Mouse (Mus musculus) heart, embryonic 13.5 days (tissue): Measurements from ENCODE around the gene Zfp629. TPM values are rescaled to one million over a fixed set of nuclear protein-coding genes. Genes with fewer than 3 reads are reported as not detected.

ENCODE experiments used
- ATAC-seq: fragments of 200-750 bp; cut with Nextera tagmentation; 2 replicates; pipeline ENCODE4 v1.8.0; 2017; ENCODE audit warnings: moderate TSS enrichment; ENCODE audit not compliant: insufficient number of reproducible peaks, low FRiP score, low TSS enrichment; ENCODE audit errors: extremely low read depth
- H3K27ac ChIP-seq: fragments of 300-500 bp; sonication (generic); replicated peaks from 2 replicates; pipeline ENCODE4 v1.5.1; 2015; ENCODE audit warnings: moderate library complexity, mild to moderate bottlenecking, inconsistent platforms
- H3K27me3 ChIP-seq: fragments of 300-500 bp; sonication (generic); replicated peaks from 2 replicates; pipeline ENCODE4 v1.6.1; 2015; ENCODE audit warnings: mild to moderate bottlenecking, inconsistent platforms
- H3K36me3 ChIP-seq: fragments of 300-500 bp; sonication (generic); 2 replicates; pipeline ENCODE4 v1.6.1; 2015; ENCODE audit warnings: mild to moderate bottlenecking, inconsistent platforms
- H3K4me1 ChIP-seq: fragments of 300-500 bp; sonication (generic); 2 replicates; pipeline ENCODE4 v1.6.1; 2015; ENCODE audit warnings: inconsistent platforms
- H3K4me2 ChIP-seq: fragments of 300-500 bp; sonication (generic); 2 replicates; pipeline ENCODE4 v1.6.1; 2015; ENCODE audit warnings: inconsistent platforms, mild to moderate bottlenecking, moderate library complexity
- H3K4me3 ChIP-seq: fragments of 300-500 bp; sonication (generic); 2 replicates; pipeline ENCODE4 v1.5.1; 2015; ENCODE audit warnings: moderate library complexity, mild to moderate bottlenecking, inconsistent platforms
- H3K9ac ChIP-seq: fragments of 300-500 bp; sonication (generic); 2 replicates; pipeline ENCODE4 v1.6.1; 2015; ENCODE audit warnings: inconsistent platforms, mild to moderate bottlenecking, moderate library complexity
- H3K9me3 ChIP-seq: fragments of 300-500 bp; sonication (generic); 2 replicates; pipeline ENCODE4 v1.6.1; 2016; ENCODE audit warnings: inconsistent platforms
- WGBS: fragments of 180-500 bp; shearing (Covaris S2); methylation state at CpG from one replicate; pipeline ENCODE4 v1.1.7; 2015; ENCODE audit warnings: mixed read lengths; 5-methylcytosine and 5-hydroxymethylcytosine counted together
- polyA plus RNA-seq: library from polyadenylated mRNA; unstranded; fragments of >200 nt; fragmentation: Nextera tagmentation; extraction: Ambion mirVana; gene quantifications from 2 replicates; pipeline ENCODE4 v1.2.1, GENCODE M21; 2015

The Zfp629 gene
- polyA plus RNA-seq, 1 experiment from 2014 or later: 9.5 TPM

GRCm38 (mm10) chr7:127564381-127565150, 51.0 kb downstream of the Zfp629 start:
- Histone ChIP-seq H3K4me2 (no peak overlapping the region), H3K27me3 (no peaks in the 10 kb centered on the region), H3K36me3 (peaks cover 82% of the 10 kb centered on the region), H3K9ac (no peak overlapping the region), H3K27ac (peak overlapping the region; percentile 68), H3K4me1 (peaks cover 13% of the 10 kb centered on the region), H3K4me3 (no peak overlapping the region), H3K9me3 (no peaks in the 10 kb centered on the region)
- ATAC-seq: peak; percentile 46; the same call in 1 of the 2 replicates
- WGBS: 64% methylated on average over 6 of the region's 6 CpGs

GRCm38 (mm10) chr7:127561340-127561858, 54.2 kb downstream of the Zfp629 start, which contains the start of gene Tmem265:
TSS of gene Tmem265 (plus strand) at chr7:127561390.
- 92% methylated on average over 5 of the region's 5 CpGs for WGBS
- no peak for ATAC-seq

GRCm38 (mm10) chr7:127560580-127560979, 55.0 kb downstream of the Zfp629 start:
- H3K9ac ChIP-seq: no peak overlapping the region
- 89% methylated on average over 11 of the region's 11 CpGs for WGBS
- H3K4me3 ChIP-seq: no peak overlapping the region
- H3K27me3 ChIP-seq: no peaks in the 10 kb centered on the region
- H3K4me1 ChIP-seq: peaks cover 13% of the 10 kb centered on the region
- H3K27ac ChIP-seq: no peak overlapping the region
- H3K9me3 ChIP-seq: no peaks in the 10 kb centered on the region
- H3K4me2 ChIP-seq: no peak overlapping the region
- ATAC-seq: no peak
- peaks cover 90% of the 10 kb centered on the region for H3K36me3 ChIP-seq

More at GRCm38 (mm10) chr7:127561340-127561858, 54.2 kb downstream of the Zfp629 start, which contains the start of gene Tmem265:
- Histone ChIP-seq H3K9me3 (no peaks in the 10 kb centered on the region), H3K27ac (no peak within 1 kb of the TSS), H3K4me1 (peaks cover 13% of the 10 kb centered on the region), H3K9ac (no peak within 1 kb of the TSS), H3K36me3 (peaks cover 89% of the 10 kb centered on the region), H3K4me3 (no peak within 1 kb of the TSS), H3K4me2 (no peak within 1 kb of the TSS), H3K27me3 (no peaks in the 10 kb centered on the region)

Other genes starting within 250 kb of the Zfp629 start
- 4.7 and 5.3 TPM in 2 replicates for gene Zfp747, start 239.7 kb downstream of the Zfp629 start, polyA plus RNA-seq
- 3.6 TPM in 2 replicates for gene 9130019O22Rik, start 228.6 kb downstream of the Zfp629 start, polyA plus RNA-seq
- gene E430018J23Rik, start 222.2 kb downstream of the Zfp629 start, polyA plus RNA-seq: 4.3 and 4.9 TPM in 2 replicates
- 4.6 and 5.0 TPM in 2 replicates for gene Zfp764, start 209.0 kb downstream of the Zfp629 start, polyA plus RNA-seq
- 13.5 and 16.3 TPM in 2 replicates for gene Zfp688, start 193.7 kb downstream of the Zfp629 start, polyA plus RNA-seq
- 5.1 and 5.2 TPM in 2 replicates for gene Zfp689, start 166.6 kb downstream of the Zfp629 start, polyA plus RNA-seq
- 27.3 and 27.7 TPM in 2 replicates for gene Prr14, start 156.2 kb downstream of the Zfp629 start, polyA plus RNA-seq
- gene Fbrs, start 136.6 kb downstream of the Zfp629 start, polyA plus RNA-seq: 7.3 and 7.7 TPM in 2 replicates
- 30.9 and 33.1 TPM in 2 replicates for gene Srcap, start 103.8 kb downstream of the Zfp629 start, polyA plus RNA-seq
- gene Gm42715, start 96.2 kb downstream of the Zfp629 start, polyA plus RNA-seq: 9.4 TPM in 2 replicates
- gene Tmem265, start 54.4 kb downstream of the Zfp629 start, polyA plus RNA-seq: 0.47 and 3.5 TPM in 2 replicates
- gene Phkg2, start 42.5 kb downstream of the Zfp629 start, polyA plus RNA-seq: 30.2 and 34.3 TPM in 2 replicates
- 7.8 and 8.4 TPM in 2 replicates for gene Ccdc189, start 27.2 kb downstream of the Zfp629 start, polyA plus RNA-seq
- 25.7 and 26.9 TPM in 2 replicates for gene Rnf40, start 27.0 kb downstream of the Zfp629 start, polyA plus RNA-seq
- gene Bcl7c, start 93.1 kb upstream of the Zfp629 start, polyA plus RNA-seq: 30.7 and 35.8 TPM in 2 replicates
- gene Ctf1, start 96.9 kb upstream of the Zfp629 start, polyA plus RNA-seq: 4.6 TPM in 2 replicates
- gene Ctf2, start 116.4 kb upstream of the Zfp629 start, polyA plus RNA-seq: 0.08 TPM in 1 of 2 replicates, not detected in the other
- gene Fbxl19, start 128.7 kb upstream of the Zfp629 start, polyA plus RNA-seq: 1.8 and 3.0 TPM in 2 replicates
- 15.8 and 15.9 TPM in 2 replicates for gene Orai3, start 154.0 kb upstream of the Zfp629 start, polyA plus RNA-seq
- gene Setd1a, start 160.9 kb upstream of the Zfp629 start, polyA plus RNA-seq: 12.6 and 17.0 TPM in 2 replicates
- not detected in 2 replicates for gene Gm49388, start 169.8 kb upstream of the Zfp629 start, polyA plus RNA-seq
- 19.5 and 21.6 TPM in 2 replicates for gene Hsd3b7, start 184.8 kb upstream of the Zfp629 start, polyA plus RNA-seq
- gene Stx4a, start 208.5 kb upstream of the Zfp629 start, polyA plus RNA-seq: 39.2 and 48.9 TPM in 2 replicates
- 1.1 and 1.7 TPM in 2 replicates for gene Stx1b, start 208.8 kb upstream of the Zfp629 start, polyA plus RNA-seq